Mouse (Mus musculus) lung, postnatal 0 days (tissue): Measurements from ENCODE around the gene Adcy10. TPM values are rescaled to one million over a fixed set of nuclear protein-coding genes. Genes with fewer than 3 reads are reported as not detected.

Source experiments
- ATAC-seq: fragments of 200-750 bp; cut with Nextera tagmentation; 2 replicates; pipeline ENCODE4 v1.8.0; 2017; ENCODE audit warnings: moderate library complexity
- DNase-seq: peaks from one replicate; pipeline ENCODE4 v3.0.0-alpha.2; 2016; ENCODE audit warnings: low spot score
- H3K27ac ChIP-seq: fragments of 300-500 bp; sonication (generic); 2 replicates; pipeline ENCODE4 v1.5.1; 2014; ENCODE audit warnings: antibody characterized with exemption, mild to moderate bottlenecking, low read length, mixed read lengths
- H3K27me3 ChIP-seq: fragments of 300-500 bp; sonication (generic); replicated peaks from 2 replicates; pipeline ENCODE4 v1.6.1; 2014; ENCODE audit warnings: low read length, mixed read lengths; ENCODE audit not compliant: insufficient read depth
- H3K36me3 ChIP-seq: fragments of 300-500 bp; sonication (generic); 2 replicates; pipeline ENCODE4 v1.6.1; 2014; ENCODE audit warnings: low read length, mixed read lengths; ENCODE audit not compliant: insufficient read depth
- H3K4me1 ChIP-seq: fragments of 300-500 bp; sonication (generic); 2 replicates; pipeline ENCODE4 v1.6.1; 2014; ENCODE audit warnings: antibody characterized with exemption, low read depth, low read length, mixed read lengths; ENCODE audit not compliant: insufficient read depth
- H3K4me2 ChIP-seq: fragments of 300-500 bp; sonication (generic); replicated peaks from 2 replicates; pipeline ENCODE4 v1.6.1; 2014; ENCODE audit warnings: low read depth, mild to moderate bottlenecking, low read length, moderate library complexity, mixed read lengths
- H3K4me3 ChIP-seq: fragments of 300-500 bp; sonication (generic); 2 replicates; pipeline ENCODE4 v1.5.1; 2014; ENCODE audit warnings: low read depth, low read length
- H3K9ac ChIP-seq: fragments of 300-500 bp; sonication (generic); replicated peaks from 2 replicates; pipeline ENCODE4 v1.6.1; 2014; ENCODE audit warnings: low read depth, mild to moderate bottlenecking
- H3K9me3 ChIP-seq: fragments of 300-500 bp; sonication (generic); 2 replicates; pipeline ENCODE4 v1.6.1; 2016; ENCODE audit warnings: low read length, mixed read lengths
- CTCF ChIP-seq: IDR thresholded peaks from 2 replicates; pipeline ENCODE4 v1.5.1; 2016; ENCODE audit warnings: antibody characterized with exemption, mild to moderate bottlenecking
- EP300 ChIP-seq: IDR thresholded peaks from 2 replicates; pipeline ENCODE4 v1.6.1; 2016; ENCODE audit warnings: antibody characterized with exemption, mild to moderate bottlenecking, control low read depth
- WGBS: fragments of 180-500 bp; shearing (Covaris S2); extraction: QIAGEN DNeasy Blood & Tissue Kit; methylation state at CpG from one replicate; pipeline ENCODE4 v1.1.7; 2014; 5-methylcytosine and 5-hydroxymethylcytosine counted together
- polyA plus RNA-seq: library from polyadenylated mRNA; unstranded; fragments of >200 nt; fragmentation: Nextera tagmentation; extraction: Ambion mirVana; gene quantifications from 2 replicates; pipeline ENCODE4 v1.2.1, GENCODE M21; 2015

Gene Adcy10
- polyA plus RNA-seq, 1 experiment from 2014 or later: not detected

DNA sequence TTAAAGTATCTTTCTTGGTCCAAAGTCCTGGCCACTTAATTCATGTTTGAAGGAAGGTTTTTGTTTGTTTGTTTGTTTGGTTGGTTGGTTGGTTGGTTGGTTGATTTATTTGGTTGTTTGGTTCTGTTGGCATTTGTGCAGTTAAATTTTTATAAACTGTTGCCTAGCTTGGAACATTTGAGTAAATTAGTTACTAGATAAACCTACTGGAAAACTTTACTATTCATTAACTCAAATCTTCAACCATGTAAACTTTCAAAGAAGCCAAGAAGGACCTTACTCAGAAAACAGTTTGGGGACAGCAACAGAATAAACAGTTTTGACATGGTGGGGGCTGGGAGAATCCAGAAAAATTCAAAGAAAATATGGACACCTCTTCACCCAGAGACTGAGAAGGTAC, 16.0 kb upstream of the Adcy10 start:
- Histone ChIP-seq H3K36me3 (no peaks in the 10 kb centered on the region), H3K9ac (no peak overlapping the region), H3K4me1 (peaks cover 6% of the 10 kb centered on the region; the same call in 1 of the 2 replicates), H3K4me2 (no peak overlapping the region), H3K9me3 (no peaks in the 10 kb centered on the region), H3K27me3 (no peaks in the 10 kb centered on the region), H3K27ac (no peak overlapping the region), H3K4me3 (no peak overlapping the region)
- ATAC-seq (no peak), DNase-seq (no peak)
- TF ChIP-seq EP300 (no peak), CTCF (no peak)

GRCm38 (mm10) chr1:165469717-165470116, 15.3 kb upstream of the Adcy10 start:
- ATAC-seq (no peak), DNase-seq (no peak)
- Histone ChIP-seq H3K4me3 (no peak overlapping the region), H3K4me1 (peaks cover 5% of the 10 kb centered on the region; the same call in 1 of the 2 replicates), H3K27ac (no peak overlapping the region), H3K9me3 (no peaks in the 10 kb centered on the region), H3K27me3 (no peaks in the 10 kb centered on the region), H3K4me2 (no peak overlapping the region), H3K36me3 (no peaks in the 10 kb centered on the region), H3K9ac (no peak overlapping the region)
- TF ChIP-seq EP300 (no peak), CTCF (no peak)

GRCm38 (mm10) chr1:165471490-165471889, 13.5 kb upstream of the Adcy10 start:
- Histone ChIP-seq H3K27me3 (no peaks in the 10 kb centered on the region), H3K4me3 (no peak overlapping the region), H3K36me3 (no peaks in the 10 kb centered on the region), H3K9me3 (no peaks in the 10 kb centered on the region), H3K9ac (no peak overlapping the region), H3K4me1 (peaks cover 2% of the 10 kb centered on the region; the same call in 1 of the 2 replicates), H3K4me2 (no peak overlapping the region), H3K27ac (0 out of 2 replicates have a peak overlapping the region, but pooled peaks have one; percentile 6)
- 61% methylated on average over 1 of the region's 1 CpGs for WGBS
- DNase-seq (no peak), ATAC-seq (no peak)
- TF ChIP-seq EP300: no peak
- no peak for TF ChIP-seq CTCF

GRCm38 (mm10) chr1:165486108-165486507, 1.1 kb downstream of the Adcy10 start:
- H3K36me3 ChIP-seq: no peaks in the 10 kb centered on the region
- H3K4me3 ChIP-seq: no peak overlapping the region
- 80% methylated on average over 2 of the region's 2 CpGs for WGBS
- H3K9ac ChIP-seq: no peak overlapping the region
- no peaks in the 10 kb centered on the region for H3K27me3 ChIP-seq
- H3K4me2 ChIP-seq: no peak overlapping the region
- TF ChIP-seq CTCF (no peak), EP300 (no peak)
- H3K27ac ChIP-seq: no peak overlapping the region
- no peaks in the 10 kb centered on the region for H3K4me1 ChIP-seq
- no peaks in the 10 kb centered on the region for H3K9me3 ChIP-seq
- no peak for ATAC-seq
- no peak for DNase-seq

- DNase-seq: no peak
- H3K27ac ChIP-seq: no peak overlapping the region
- no peaks in the 10 kb centered on the region for H3K4me1 ChIP-seq
- H3K4me2 ChIP-seq: no peak overlapping the region
- no peak overlapping the region for H3K9ac ChIP-seq
- H3K9me3 ChIP-seq: no peaks in the 10 kb centered on the region
- no peak for ATAC-seq
- TF ChIP-seq CTCF (no peak), EP300 (no peak)
- no peaks in the 10 kb centered on the region for H3K27me3 ChIP-seq
- WGBS: 70% methylated on average over 4 of the region's 4 CpGs
- no peak overlapping the region for H3K4me3 ChIP-seq
- no peaks in the 10 kb centered on the region for H3K36me3 ChIP-seq
Measured at GRCm38 (mm10) chr1:165489197-165489596, 4.2 kb downstream of the Adcy10 start.

- Histone ChIP-seq H3K4me1 (no peaks in the 10 kb centered on the region), H3K9ac (no peak overlapping the region), H3K4me3 (no peak overlapping the region), H3K27ac (no peak overlapping the region), H3K9me3 (no peaks in the 10 kb centered on the region), H3K36me3 (no peaks in the 10 kb centered on the region), H3K27me3 (no peaks in the 10 kb centered on the region), H3K4me2 (no peak overlapping the region)
- ATAC-seq (no peak), DNase-seq (peak; percentile 57)
- 57% methylated on average over 3 of the region's 3 CpGs for WGBS
- TF ChIP-seq EP300: no peak
- TF ChIP-seq CTCF: no peak
Measured at GRCm38 (mm10) chr1:165498856-165499255, 13.9 kb downstream of the Adcy10 start.
